ENCODE assay signal across 11 mouse cellular contexts in genomic region chr19:26804401-26804800, GRCm38 (mm10).
"Had no signal": no experiment of that assay in that cellular context is flagged by ENCODE, and none has a peak within 500 bp of the region (broad histone marks: within the 10 kb centered on the region; RNA-seq: fewer than 3 reads in every experiment).

No protein-coding gene starts in this region.

- H3K4me1 ChIP-seq: intestine, embryonic 15.5 days; kidney, embryonic 15.5 days; limb, embryonic 10.5 days; liver, embryonic 12.5 days; megakaryocyte, embryonic 14.5 days; midbrain, embryonic 12.5 days had no signal

- DNase-seq: kidney, adult 2 months; kidney, postnatal 14 days; right cerebral cortex, postnatal 14 days had no signal

- H3K27me3 ChIP-seq: intestine, embryonic 15.5 days; kidney, embryonic 15.5 days; liver, embryonic 12.5 days; midbrain, embryonic 12.5 days had no signal

- H3K36me3 ChIP-seq: intestine, embryonic 15.5 days; kidney, embryonic 15.5 days; limb, embryonic 10.5 days; liver, embryonic 12.5 days; midbrain, embryonic 12.5 days had no signal

- H3K27ac ChIP-seq: intestine, embryonic 15.5 days; kidney, embryonic 15.5 days; limb, embryonic 10.5 days; liver, embryonic 12.5 days; macrophage; midbrain, embryonic 12.5 days; stomach, postnatal 0 days had no signal

- H3K9ac ChIP-seq: intestine, embryonic 15.5 days; kidney, embryonic 15.5 days; liver, embryonic 12.5 days; midbrain, embryonic 12.5 days had no signal

- H3K4me3 ChIP-seq: intestine, embryonic 15.5 days; kidney, embryonic 15.5 days; limb, embryonic 10.5 days; liver, embryonic 12.5 days; megakaryocyte, embryonic 14.5 days; midbrain, embryonic 12.5 days had no signal

- H3K9me3 ChIP-seq: intestine, embryonic 15.5 days; kidney, embryonic 15.5 days; limb, embryonic 10.5 days; liver, embryonic 12.5 days; megakaryocyte, embryonic 14.5 days; midbrain, embryonic 12.5 days had no signal

- H3K4me2 ChIP-seq: intestine, embryonic 15.5 days; kidney, embryonic 15.5 days; liver, embryonic 12.5 days; midbrain, embryonic 12.5 days had no signal

- ATAC-seq: intestine, embryonic 15.5 days; liver, embryonic 12.5 days had no signal
